In the genomic region with DNA sequence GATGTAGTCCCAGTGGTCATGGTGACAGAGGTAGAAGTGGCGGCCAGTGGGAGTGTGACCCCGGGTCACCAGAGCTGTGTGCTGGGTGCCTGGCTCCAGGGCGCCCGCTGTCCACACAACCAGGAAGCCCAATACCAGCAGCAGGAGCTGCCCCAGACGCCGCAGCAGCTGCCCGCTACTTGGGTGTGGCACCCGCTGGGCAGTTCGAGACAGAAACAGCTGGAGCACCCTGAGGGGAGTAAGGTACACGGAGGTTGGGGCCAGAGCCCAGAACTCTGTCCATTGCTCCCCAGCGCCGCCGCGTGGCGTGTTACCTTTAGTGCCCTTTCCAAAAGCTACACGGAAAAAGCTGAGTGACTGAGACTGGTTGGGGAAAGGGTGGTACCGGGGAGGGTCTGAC, we compare ENCODE assay signal across 8 mouse cellular contexts. TPM values are rescaled to one million over a fixed set of nuclear protein-coding genes. Genes with fewer than 3 reads are reported as not detected.
DNase-seq lines count a peak whose midpoint lies in the region; ATAC-seq lines count a peak whose summit lies in the region.

No protein-coding gene starts in this region.

- ATAC-seq in CD4-positive, CD25-positive, alpha-beta regulatory T cell, adult 4 months, result peak; percentile 49
- ATAC-seq in embryonic facial prominence, embryonic 15.5 days (ENCODE audit: insufficient number of reproducible peaks, low FRiP score, low TSS enrichment, low read depth), result peak; percentile 21; the same call in 1 of the 2 replicates
- ATAC-seq in forebrain, embryonic 15.5 days (replicated peaks), result no peak

- WGBS in embryonic facial prominence, embryonic 15.5 days, result 27% methylated on average over 17 of the region's 17 CpGs
- WGBS in forebrain, embryonic 15.5 days, result 33% methylated on average over 17 of the region's 17 CpGs

- no peak overlapping the region for H3K27ac ChIP-seq in embryonic facial prominence, embryonic 15.5 days (replicated peaks)
- no peak overlapping the region for H3K27ac ChIP-seq in forebrain, embryonic 15.5 days (replicated peaks)

- H3K27me3 ChIP-seq in embryonic facial prominence, embryonic 15.5 days, result no peaks in the 10 kb centered on the region
- peaks cover 55% of the 10 kb centered on the region for H3K27me3 ChIP-seq in megakaryocyte, embryonic 14.5 days (replicated peaks)
- no peaks in the 10 kb centered on the region for H3K27me3 ChIP-seq in forebrain, embryonic 15.5 days

- DNase-seq in adrenal gland, adult 2 months, result peak; percentile 34
- no peak for DNase-seq in adrenal gland, adult 8-10 months
- DNase-seq in kidney, postnatal 14 days, result peak; percentile 30
- no peak for DNase-seq in left cerebral cortex, adult 11 months (ENCODE audit: low spot score)

- H3K36me3 ChIP-seq in embryonic facial prominence, embryonic 15.5 days, result no peaks in the 10 kb centered on the region
- no peaks in the 10 kb centered on the region for H3K36me3 ChIP-seq in megakaryocyte, embryonic 14.5 days (replicated peaks; ENCODE audit: low read length)
- no peaks in the 10 kb centered on the region for H3K36me3 ChIP-seq in forebrain, embryonic 15.5 days

- no peaks in the 10 kb centered on the region for H3K9me3 ChIP-seq in embryonic facial prominence, embryonic 15.5 days (replicated peaks)
- peaks cover 5% of the 10 kb centered on the region for H3K9me3 ChIP-seq in megakaryocyte, embryonic 14.5 days
- no peaks in the 10 kb centered on the region for H3K9me3 ChIP-seq in forebrain, embryonic 15.5 days

- no peak overlapping the region for H3K9ac ChIP-seq in embryonic facial prominence, embryonic 15.5 days
- no peak overlapping the region for H3K9ac ChIP-seq in forebrain, embryonic 15.5 days (replicated peaks)

- H3K4me1 ChIP-seq in embryonic facial prominence, embryonic 15.5 days, result peaks cover 14% of the 10 kb centered on the region
- peaks cover 24% of the 10 kb centered on the region for H3K4me1 ChIP-seq in megakaryocyte, embryonic 14.5 days
- peaks cover 9% of the 10 kb centered on the region for H3K4me1 ChIP-seq in forebrain, embryonic 15.5 days

- H3K4me2 ChIP-seq in embryonic facial prominence, embryonic 15.5 days (replicated peaks), result peak overlapping the region; percentile 3
- H3K4me2 ChIP-seq in forebrain, embryonic 15.5 days (replicated peaks), result no peak overlapping the region

- no peak overlapping the region for H3K4me3 ChIP-seq in embryonic facial prominence, embryonic 15.5 days (replicated peaks)
- H3K4me3 ChIP-seq in megakaryocyte, embryonic 14.5 days (replicated peaks), result peak overlapping the region; percentile 87
- H3K4me3 ChIP-seq in forebrain, embryonic 15.5 days, result no peak overlapping the region

RNA-seq across cellular contexts. Expression of gene Gpr179, which starts 8.3 kb away (rescaled TPM):
- 1 to 10 TPM; 1.2 TPM for total RNA-seq in adrenal gland, adult 2 months (2021)
- polyA plus RNA-seq in adrenal gland, adult 2 months (2012; rRNA removed), result 0.99 and 1.2 TPM in 2 replicates
- 1 to 10 TPM in 3 of 4 experiments, under 1 TPM in 1; 0.96 to 6.4 (median 4.0) TPM for total RNA-seq in adrenal gland, adult 8-10 months (2022)
- under 1 TPM; 0.16 to 0.30 TPM for polyA plus RNA-seq in CD4-positive, CD25-positive, alpha-beta regulatory T cell, adult 4 months (2017; shearing (Covaris generic))
- polyA plus RNA-seq in embryonic facial prominence, embryonic 15.5 days (2015; fragmentation: Nextera tagmentation; extraction: Ambion mirVana), result 0.05 and 0.18 TPM in 2 replicates
- polyA plus RNA-seq in megakaryocyte, embryonic 14.5 days (2012; ENCODE audit: insufficient read depth, low replicate concordance), result 0.04 TPM in 1 of 2 replicates, not detected in the other
- 0.18 and 0.33 TPM in 2 replicates for polyA plus RNA-seq in forebrain, embryonic 15.5 days (2015; fragmentation: Nextera tagmentation; extraction: Ambion mirVana)

RNA-seq across cellular contexts. Expression of gene Socs7, which starts 18.7 kb away (rescaled TPM):
- 10 to 100 TPM; 20.3 to 20.8 TPM for total RNA-seq in adrenal gland, adult 2 months (2021)
- polyA plus RNA-seq in adrenal gland, adult 2 months (2012; rRNA removed), result 9.9 and 10.3 TPM in 2 replicates
- 10 to 100 TPM; 22.2 to 28.3 (median 24.9) TPM for total RNA-seq in adrenal gland, adult 8-10 months (2022)
- 1 to 10 TPM; 7.6 to 8.4 TPM for polyA plus RNA-seq in CD4-positive, CD25-positive, alpha-beta regulatory T cell, adult 4 months (2017; shearing (Covaris generic))
- 4.8 TPM in 2 replicates for polyA plus RNA-seq in embryonic facial prominence, embryonic 15.5 days (2015; fragmentation: Nextera tagmentation; extraction: Ambion mirVana)
- polyA plus RNA-seq in megakaryocyte, embryonic 14.5 days (2012; ENCODE audit: insufficient read depth, low replicate concordance), result 0.91 and 1.5 TPM in 2 replicates
- 10.1 and 10.6 TPM in 2 replicates for polyA plus RNA-seq in forebrain, embryonic 15.5 days (2015; fragmentation: Nextera tagmentation; extraction: Ambion mirVana)

RNA-seq across cellular contexts. Expression of gene Mrpl45, which starts 28.1 kb away (rescaled TPM):
- total RNA-seq in adrenal gland, adult 2 months (2021), result 10 to 100 TPM; 34.7 to 41.3 TPM
- polyA plus RNA-seq in adrenal gland, adult 2 months (2012; rRNA removed), result 9.5 and 10.9 TPM in 2 replicates
- total RNA-seq in adrenal gland, adult 8-10 months (2022), result 10 to 100 TPM; 31.1 to 42.8 (median 35.9) TPM
- polyA plus RNA-seq in CD4-positive, CD25-positive, alpha-beta regulatory T cell, adult 4 months (2017; shearing (Covaris generic)), result 10 to 100 TPM; 38.8 to 42.3 TPM
- 36.8 and 43.6 TPM in 2 replicates for polyA plus RNA-seq in embryonic facial prominence, embryonic 15.5 days (2015; fragmentation: Nextera tagmentation; extraction: Ambion mirVana)
- 4.6 and 6.9 TPM in 2 replicates for polyA plus RNA-seq in megakaryocyte, embryonic 14.5 days (2012; ENCODE audit: insufficient read depth, low replicate concordance)
- polyA plus RNA-seq in forebrain, embryonic 15.5 days (2015; fragmentation: Nextera tagmentation; extraction: Ambion mirVana), result 39.0 and 40.6 TPM in 2 replicates

Comparison
In these comparisons a context has a peak if more than half of its experiments do, and no peak if none do; other contexts are left out.
1. DNase-seq: peak in adrenal gland, adult 2 months (single experiment) and kidney, postnatal 14 days (single experiment); none in adrenal gland, adult 8-10 months (single experiment) and left cerebral cortex, adult 11 months (single experiment).